Mouse (Mus musculus) midbrain, embryonic 14.5 days (tissue): Measurements from ENCODE around the gene Gm15737. TPM values are rescaled to one million over a fixed set of nuclear protein-coding genes. Genes with fewer than 3 reads are reported as not detected.

ENCODE experiments used
- ATAC-seq: fragments of 200-750 bp; cut with Nextera tagmentation; 2 replicates; pipeline ENCODE4 v1.8.0; 2017; ENCODE audit warnings: moderate number of reproducible peaks, moderate library complexity; ENCODE audit not compliant: low FRiP score, low TSS enrichment
- DNase-seq: peaks from one replicate; pipeline ENCODE4 v3.0.0-alpha.2; 2015
- H3K27ac ChIP-seq: fragments of 300-500 bp; sonication (generic); replicated peaks from 2 replicates; pipeline ENCODE4 v1.5.1; 2014; ENCODE audit warnings: mild to moderate bottlenecking, low read depth, low read length, moderate library complexity
- H3K27me3 ChIP-seq: fragments of 300-500 bp; sonication (generic); 2 replicates; pipeline ENCODE4 v1.6.1; 2014; ENCODE audit warnings: low read length, control low read depth, mixed read lengths; ENCODE audit not compliant: control insufficient read depth, insufficient read depth
- H3K36me3 ChIP-seq: fragments of 300-500 bp; sonication (generic); 2 replicates; pipeline ENCODE4 v1.6.1; 2014; ENCODE audit warnings: low read length, control low read depth; ENCODE audit not compliant: control insufficient read depth, insufficient read depth
- H3K4me1 ChIP-seq: fragments of 300-500 bp; sonication (generic); 2 replicates; pipeline ENCODE4 v1.6.1; 2014; ENCODE audit warnings: mild to moderate bottlenecking, antibody characterized with exemption, low read length, control low read depth; ENCODE audit not compliant: control insufficient read depth, insufficient read depth
- H3K4me2 ChIP-seq: fragments of 300-500 bp; sonication (generic); 2 replicates; pipeline ENCODE4 v1.6.1; 2014; ENCODE audit warnings: mild to moderate bottlenecking, low read length, moderate library complexity
- H3K4me3 ChIP-seq: fragments of 300-500 bp; sonication (generic); replicated peaks from 2 replicates; pipeline ENCODE4 v1.5.1; 2014; ENCODE audit warnings: low read depth, low read length
- H3K9ac ChIP-seq: fragments of 300-500 bp; sonication (generic); replicated peaks from 2 replicates; pipeline ENCODE4 v1.6.1; 2014; ENCODE audit warnings: mild to moderate bottlenecking, low read length, moderate library complexity
- H3K9me3 ChIP-seq: fragments of 300-500 bp; sonication (generic); 2 replicates; pipeline ENCODE4 v1.6.1; 2016; ENCODE audit warnings: low read length, control low read depth, mixed read lengths; ENCODE audit not compliant: control insufficient read depth
- WGBS: fragments of 180-500 bp; shearing (Covaris S2); extraction: QIAGEN DNeasy Blood & Tissue Kit; methylation state at CpG from one replicate; pipeline ENCODE4 v1.1.7; 2014; 5-methylcytosine and 5-hydroxymethylcytosine counted together
- polyA plus RNA-seq: library from polyadenylated mRNA; unstranded; fragments of >200 nt; fragmentation: Nextera tagmentation; extraction: Ambion mirVana; gene quantifications from 2 replicates; pipeline ENCODE4 v1.2.1, GENCODE M21; 2014

Gene Gm15737
- polyA plus RNA-seq, 1 experiment from 2014 or later, result not detected

DNA sequence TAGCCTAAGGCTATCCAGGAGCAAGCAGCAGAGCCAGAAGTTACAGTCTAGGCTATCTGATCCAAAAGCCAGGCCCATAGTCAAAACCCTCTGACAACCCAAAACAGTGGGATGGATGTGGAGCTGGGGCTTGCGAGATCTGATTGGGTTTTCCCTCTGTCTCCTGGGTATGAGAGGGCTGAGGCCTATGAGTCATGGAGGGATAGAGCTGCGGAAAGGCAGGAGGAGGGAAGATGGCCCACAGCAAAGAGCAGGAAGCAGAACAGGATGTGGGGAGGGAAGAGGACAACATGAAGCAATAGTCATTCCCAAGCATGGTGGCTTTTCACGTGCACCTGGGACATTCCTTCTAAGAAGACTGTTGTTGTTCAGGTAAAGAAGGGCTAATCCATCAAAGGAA is 41.5 kb downstream of the Gm15737 start:
- H3K4me3 ChIP-seq, result no peak overlapping the region
- DNase-seq, result no peak
- H3K36me3 ChIP-seq, result no peaks in the 10 kb centered on the region
- no peak overlapping the region for H3K27ac ChIP-seq
- no peak for ATAC-seq
- H3K4me2 ChIP-seq, result no peak overlapping the region
- no peaks in the 10 kb centered on the region for H3K9me3 ChIP-seq
- WGBS, result 94% methylated on average over 3 of the region's 3 CpGs
- H3K9ac ChIP-seq, result no peak overlapping the region
- no peaks in the 10 kb centered on the region for H3K4me1 ChIP-seq
- H3K27me3 ChIP-seq, result no peaks in the 10 kb centered on the region

DNA sequence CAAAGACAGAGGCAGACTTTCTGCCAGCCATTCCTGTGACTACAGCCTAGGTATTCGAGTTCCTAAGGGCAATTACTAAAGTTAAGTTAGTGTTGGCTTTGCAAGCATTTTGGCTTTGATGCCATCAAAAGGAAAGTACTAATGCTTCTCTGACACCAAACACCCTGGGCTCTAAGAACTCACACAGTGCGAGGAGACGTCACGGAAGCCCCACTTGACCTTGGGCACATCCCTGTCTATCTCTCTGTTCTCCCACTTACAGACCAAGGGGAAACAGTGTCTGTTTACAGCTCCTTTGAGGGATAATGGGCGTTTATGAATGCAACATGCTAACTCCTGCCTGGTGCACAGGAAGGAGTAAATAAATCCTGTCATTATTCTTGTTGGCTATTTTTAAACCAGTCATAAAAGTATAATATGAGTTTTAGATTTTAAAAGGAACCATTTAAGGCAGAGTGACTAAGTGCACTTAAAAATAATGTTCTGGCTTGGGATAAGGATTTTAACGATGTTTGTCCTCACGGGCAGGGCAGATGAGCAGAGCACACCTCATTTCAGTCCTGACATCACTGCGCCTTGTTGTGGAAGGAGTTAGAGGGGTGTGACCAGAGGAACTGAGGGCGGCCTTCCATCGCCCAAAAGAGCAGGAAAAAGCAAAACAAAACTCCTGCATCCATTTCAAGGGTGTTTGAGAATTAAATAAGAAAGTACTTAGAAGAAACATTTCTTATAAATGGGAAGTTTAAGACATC is 52.0 kb downstream of the Gm15737 start:
- no peaks in the 10 kb centered on the region for H3K4me1 ChIP-seq
- no peaks in the 10 kb centered on the region for H3K9me3 ChIP-seq
- H3K4me3 ChIP-seq, result no peak overlapping the region
- ATAC-seq (no peak), DNase-seq (no peak)
- no peak overlapping the region for H3K4me2 ChIP-seq
- WGBS, result 81% methylated on average over 10 of the region's 10 CpGs
- no peak overlapping the region for H3K9ac ChIP-seq
- no peaks in the 10 kb centered on the region for H3K27me3 ChIP-seq
- no peaks in the 10 kb centered on the region for H3K36me3 ChIP-seq
- H3K27ac ChIP-seq, result no peak overlapping the region

GRCm38 (mm10) chr6:92921843-92922242 is 52.7 kb downstream of the Gm15737 start:
- Histone ChIP-seq H3K9me3 (no peaks in the 10 kb centered on the region), H3K27me3 (no peaks in the 10 kb centered on the region), H3K9ac (no peak overlapping the region), H3K36me3 (no peaks in the 10 kb centered on the region), H3K4me1 (no peaks in the 10 kb centered on the region), H3K27ac (no peak overlapping the region), H3K4me3 (no peak overlapping the region), H3K4me2 (no peak overlapping the region)
- ATAC-seq (no peak), DNase-seq (no peak)
- 64% methylated on average over 4 of the region's 4 CpGs for WGBS

DNA sequence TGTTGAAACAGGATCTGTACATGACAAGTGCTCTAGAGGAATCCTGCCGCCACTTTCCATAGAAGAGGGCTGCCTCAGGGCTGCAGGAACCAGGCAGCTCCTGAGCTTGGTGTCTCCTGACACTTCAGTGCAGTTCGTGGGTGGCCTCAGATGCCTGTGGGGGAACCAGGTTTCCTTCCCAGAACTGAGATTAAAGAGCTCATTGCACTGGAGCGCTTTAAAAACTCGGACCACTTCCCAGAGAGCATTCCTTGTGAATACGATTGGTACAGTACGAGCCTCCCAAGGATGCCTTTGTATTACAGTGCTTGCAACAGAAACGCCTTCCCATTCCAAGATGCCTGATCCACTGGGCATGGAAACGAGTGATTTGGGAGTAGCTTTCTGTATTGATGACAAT is 55.4 kb downstream of the Gm15737 start:
- 70% methylated on average over 8 of the region's 8 CpGs for WGBS
- Histone ChIP-seq H3K9ac (no peak overlapping the region), H3K27ac (no peak overlapping the region), H3K27me3 (no peaks in the 10 kb centered on the region), H3K4me1 (no peaks in the 10 kb centered on the region), H3K4me3 (no peak overlapping the region), H3K36me3 (no peaks in the 10 kb centered on the region), H3K4me2 (no peak overlapping the region), H3K9me3 (no peaks in the 10 kb centered on the region)
- no peak for ATAC-seq
- DNase-seq, result no peak

- no peaks in the 10 kb centered on the region for H3K9me3 ChIP-seq
- no peak for ATAC-seq
- H3K27me3 ChIP-seq, result no peaks in the 10 kb centered on the region
- no peak overlapping the region for H3K27ac ChIP-seq
- DNase-seq, result no peak
- WGBS, result 94% methylated on average over 5 of the region's 5 CpGs
- H3K4me2 ChIP-seq, result no peak overlapping the region
- no peaks in the 10 kb centered on the region for H3K4me1 ChIP-seq
- no peak overlapping the region for H3K9ac ChIP-seq
- H3K4me3 ChIP-seq, result no peak overlapping the region
- H3K36me3 ChIP-seq, result no peaks in the 10 kb centered on the region
These were observed 59.1 kb downstream of the Gm15737 start for GRCm38 (mm10) chr6:92928261-92928660.

Other genes starting within 250 kb of the Gm15737 start
- gene Prickle2, start 163.2 kb upstream of the Gm15737 start, polyA plus RNA-seq, result 14.9 and 18.0 TPM in 2 replicates
- 0.37 and 0.46 TPM in 2 replicates for gene A730049H05Rik, start 52.9 kb upstream of the Gm15737 start, polyA plus RNA-seq
- gene Adamts9, start 74.1 kb downstream of the Gm15737 start, polyA plus RNA-seq, result 0.73 and 1.2 TPM in 2 replicates